Mouse (Mus musculus) heart, adult 11 months (tissue): Measurements from ENCODE around the gene Zfp664.
A peak's percentile ranks its signal among the peaks of the same experiment; 100 is the strongest.

Experiments used
- DNase-seq: peaks from one replicate; pipeline ENCODE4 v3.0.0; 2022

Zfp664 gene

DNA sequence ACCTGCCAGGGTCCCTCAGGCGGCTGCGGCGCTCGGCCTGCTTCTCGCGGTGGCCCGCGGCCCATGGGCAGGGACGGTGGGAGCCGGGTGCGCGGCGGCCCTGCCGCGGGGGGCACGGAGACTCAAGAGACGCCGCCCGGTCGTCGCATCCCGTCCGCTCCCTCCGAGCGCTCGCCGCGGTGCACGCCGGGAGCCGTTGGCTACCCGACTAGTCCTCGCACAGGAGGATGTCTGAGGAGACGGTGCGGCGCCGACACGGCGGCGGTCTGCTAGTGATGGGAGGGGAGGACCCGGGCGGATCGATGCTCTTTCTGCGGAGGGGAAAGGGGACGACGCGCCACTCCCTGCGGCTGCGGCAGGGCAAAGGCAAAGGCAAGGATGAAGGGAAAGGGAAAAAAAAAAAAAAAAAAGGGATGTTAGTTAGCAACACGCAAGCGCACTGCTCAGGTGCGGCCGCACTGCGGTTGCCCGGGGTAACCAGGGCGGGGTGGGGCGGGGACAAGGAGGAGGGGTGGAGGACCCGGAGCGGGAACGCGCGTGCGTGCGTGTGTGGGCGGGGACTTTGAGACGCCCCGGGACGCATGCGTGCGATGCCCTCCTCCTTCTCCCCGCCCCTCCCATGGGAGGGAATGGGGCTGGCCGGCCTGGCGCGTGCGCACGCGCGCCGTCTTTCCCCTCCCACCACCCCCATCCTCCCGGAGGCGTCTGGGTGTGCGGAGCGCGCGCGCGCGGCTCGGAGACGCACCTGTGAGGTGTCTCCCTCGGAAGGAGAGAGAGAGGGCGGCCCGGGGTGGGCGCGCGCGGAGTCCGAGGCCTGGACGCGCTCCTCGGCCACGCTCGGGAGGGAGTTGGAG is at the start of gene Zfp664, which contains the start of gene Ccdc92:
Gene Zfp664, plus strand, starts transcription at position 679 of the 854 bp plus-strand sequence.
Gene Ccdc92, minus strand, starts transcription at position 412 of the 854 bp plus-strand sequence.
- DNase-seq, result peak; percentile 100

GRCm38 (mm10) chr5:124814797-124815196 is 47.7 kb upstream of the Zfp664 start:
- no peak for DNase-seq

- no peak for DNase-seq
These were observed 45.4 kb upstream of the Zfp664 start for GRCm38 (mm10) chr5:124817050-124817449.

DNA sequence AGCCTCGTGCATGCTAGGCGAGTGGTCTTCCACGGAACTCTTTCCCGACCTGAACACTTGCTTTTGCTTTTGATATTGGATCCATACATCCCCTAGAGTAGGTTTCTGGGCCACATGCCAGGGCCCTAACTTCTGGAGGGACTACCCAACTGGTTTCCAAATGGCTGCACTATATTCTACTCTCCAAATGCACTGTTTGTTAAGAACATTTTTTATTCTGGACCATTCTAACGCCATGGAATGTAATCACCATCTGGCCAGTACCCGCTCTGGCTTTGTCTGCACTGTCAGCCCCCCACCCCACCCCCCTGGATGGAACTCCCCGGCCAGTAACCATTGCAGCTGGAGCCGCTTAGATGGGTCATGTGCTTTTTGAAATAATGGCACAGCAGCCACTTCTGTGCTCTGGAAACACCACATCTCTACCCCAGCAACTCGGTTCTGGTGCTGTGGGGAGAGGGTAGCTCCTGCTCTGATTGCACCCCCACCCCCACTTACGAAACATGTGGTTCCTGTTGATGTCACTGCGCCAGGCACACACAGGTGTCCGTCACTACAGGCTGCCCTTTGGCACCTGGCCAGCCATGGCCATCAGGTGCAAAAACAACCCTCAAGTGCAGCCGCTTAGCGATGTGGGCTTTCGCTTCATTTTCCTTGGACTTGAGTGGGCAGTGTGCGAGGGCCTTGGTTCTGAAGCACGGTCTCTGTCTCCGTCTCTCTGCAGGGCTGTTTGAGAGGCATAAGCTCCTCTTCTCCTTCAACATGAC is 40.2 kb upstream of the Zfp664 start:
- no peak for DNase-seq

DNA sequence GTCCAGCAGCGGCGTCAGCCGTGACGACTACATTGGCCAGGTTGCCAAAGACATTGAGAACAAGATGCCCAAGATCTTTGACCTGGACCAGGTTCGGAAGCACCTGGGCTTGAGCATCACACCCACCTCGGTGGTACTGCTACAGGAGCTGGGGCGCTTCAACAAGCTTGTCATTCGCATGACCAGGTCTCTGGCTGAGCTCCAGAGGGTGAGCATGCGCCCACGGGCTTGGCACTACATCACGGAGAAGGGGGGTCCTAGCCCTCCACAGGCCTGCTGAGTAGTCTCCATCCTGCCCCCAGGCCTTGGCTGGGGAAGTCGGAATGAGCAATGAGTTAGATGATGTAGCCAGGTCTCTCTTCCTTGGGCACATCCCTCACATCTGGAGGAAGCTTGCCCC is 32.2 kb upstream of the Zfp664 start:
- no peak for DNase-seq

GRCm38 (mm10) chr5:124835218-124835617 is 27.3 kb upstream of the Zfp664 start:
- peak; percentile 79 for DNase-seq

GRCm38 (mm10) chr5:124836075-124836474 is 26.4 kb upstream of the Zfp664 start:
- DNase-seq, result no peak

- no peak for DNase-seq
These were observed 25.9 kb upstream of the Zfp664 start for GRCm38 (mm10) chr5:124836621-124837020.

DNA sequence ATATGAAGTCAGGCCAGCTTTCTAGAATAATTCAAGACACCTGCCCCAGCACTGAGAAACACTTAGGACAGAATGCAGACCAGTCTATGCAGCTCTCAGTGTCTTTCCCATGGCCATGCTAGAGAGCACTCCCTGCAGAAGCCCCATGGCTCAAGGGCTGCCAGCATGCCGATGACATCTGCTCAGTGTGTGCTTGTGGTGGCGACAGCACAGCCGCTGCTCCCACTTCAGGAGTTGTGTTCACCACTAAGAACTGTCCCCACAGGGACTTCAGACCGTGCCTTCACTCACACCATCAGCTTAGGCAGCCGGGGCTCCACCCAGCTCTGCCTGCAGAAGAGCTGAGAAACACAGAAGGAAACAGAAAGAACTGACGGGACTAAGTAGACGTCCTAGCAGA is 22.3 kb upstream of the Zfp664 start:
- no peak for DNase-seq

DNA sequence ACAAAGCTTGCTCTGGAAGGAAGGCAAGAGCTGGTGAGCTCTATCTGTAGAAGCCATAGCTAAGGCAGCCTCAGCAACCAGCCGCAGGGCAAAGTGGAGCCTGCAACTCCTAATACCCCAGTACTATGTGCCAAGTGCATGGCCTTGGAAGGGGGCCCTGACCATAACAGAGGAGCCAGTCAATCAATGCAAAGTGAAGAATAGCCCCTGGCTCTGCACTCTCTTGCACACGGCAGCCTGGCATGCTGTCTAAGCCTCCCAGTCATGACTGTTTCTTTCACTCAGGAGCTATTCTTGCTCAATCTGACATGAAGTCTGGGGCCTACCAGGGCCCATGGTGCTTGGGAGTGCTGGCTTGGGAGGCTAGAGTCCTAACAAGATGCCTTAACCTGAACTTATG is 21.8 kb upstream of the Zfp664 start:
- no peak for DNase-seq

- DNase-seq, result peak; percentile 91
These were observed 19.1 kb upstream of the Zfp664 start for GRCm38 (mm10) chr5:124843386-124843785.

DNA sequence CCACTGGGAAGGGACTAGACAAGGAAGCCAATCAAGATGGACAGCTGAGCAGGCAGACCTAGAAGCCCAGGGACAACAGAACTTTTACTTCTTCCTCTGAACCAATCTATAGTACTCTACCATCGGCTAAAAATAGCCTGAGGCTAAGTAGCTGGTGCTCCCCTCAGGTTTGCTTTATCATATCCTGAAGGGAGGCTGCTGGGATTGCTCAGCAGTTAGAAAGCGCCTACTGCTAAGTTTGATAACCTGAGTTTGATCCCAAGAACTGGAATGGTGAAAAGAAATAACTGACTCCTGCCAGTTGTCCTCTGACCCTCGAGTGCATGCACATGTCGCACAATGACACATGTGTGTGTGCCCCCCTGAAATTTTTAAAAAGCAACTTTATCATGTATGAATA is 17.6 kb upstream of the Zfp664 start:
- DNase-seq, result peak; percentile 35

DNA sequence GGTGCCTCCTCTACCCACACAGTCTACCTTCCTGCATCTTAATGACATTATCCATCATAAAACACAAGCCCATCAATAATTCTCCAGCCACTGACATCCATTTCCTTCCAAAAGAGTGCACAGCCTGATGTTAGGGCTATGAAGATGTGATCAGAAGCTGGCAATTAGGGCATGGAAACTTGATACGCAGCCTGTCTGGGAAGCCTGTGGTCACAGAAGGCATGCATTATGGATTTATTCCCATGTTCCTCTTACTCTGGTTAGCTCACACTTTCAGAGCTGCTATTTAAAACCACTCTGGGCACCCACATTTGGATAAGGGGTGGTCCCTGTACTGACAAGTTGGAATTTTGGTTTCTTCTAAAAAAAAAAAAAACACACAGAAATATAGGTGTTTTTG is 15.5 kb upstream of the Zfp664 start:
- DNase-seq, result no peak

GRCm38 (mm10) chr5:124848994-124849393 is 13.5 kb upstream of the Zfp664 start:
- no peak for DNase-seq

- DNase-seq, result peak; percentile 81
These were observed 10.9 kb upstream of the Zfp664 start for GRCm38 (mm10) chr5:124851572-124851971.

DNA sequence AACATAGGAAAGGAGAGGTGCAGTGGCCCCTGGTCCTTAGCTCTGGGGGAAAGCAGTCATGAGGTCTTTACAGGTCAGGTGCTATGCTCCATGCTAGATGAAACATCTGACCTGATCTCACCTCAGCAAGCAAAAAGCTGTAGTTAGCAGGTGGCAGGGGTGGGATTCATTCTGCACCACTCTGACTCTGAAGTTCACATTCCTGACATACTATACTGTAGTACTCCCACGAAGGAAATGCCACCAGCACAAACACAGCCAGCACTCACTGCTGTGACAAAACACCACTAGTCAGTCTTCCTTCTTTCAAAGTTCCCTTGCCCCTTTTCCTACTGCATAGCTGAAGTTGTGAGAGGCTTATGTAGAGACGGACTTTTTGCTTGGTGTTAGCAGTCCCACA is 10.2 kb upstream of the Zfp664 start:
- peak; percentile 60 for DNase-seq

DNA sequence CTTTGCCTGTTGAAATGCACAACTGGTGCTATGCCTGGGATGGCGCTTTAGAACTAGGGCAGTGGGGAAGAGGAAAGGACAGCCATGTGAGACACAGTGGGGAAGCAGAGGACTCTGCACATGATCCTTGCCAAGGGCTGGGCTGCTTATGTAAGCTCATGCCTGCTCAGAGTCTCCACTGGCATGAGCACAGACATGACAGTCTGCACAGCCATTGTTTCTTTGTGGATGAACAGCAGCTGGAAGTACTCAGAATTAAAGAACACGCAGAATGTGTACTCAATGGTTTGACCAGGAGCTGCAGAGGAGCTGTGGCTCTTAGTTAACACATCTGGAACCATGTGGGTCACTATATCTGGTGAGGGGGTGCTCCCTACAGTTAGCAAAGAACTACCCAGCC is 9.4 kb upstream of the Zfp664 start:
- DNase-seq, result peak; percentile 90

- peak; percentile 21 for DNase-seq
These were observed 8.3 kb upstream of the Zfp664 start for GRCm38 (mm10) chr5:124854202-124854601.

GRCm38 (mm10) chr5:124860013-124860412 is 2.5 kb upstream of the Zfp664 start:
- peak; percentile 83 for DNase-seq

- peak; percentile 93 for DNase-seq
These were observed 1.0 kb upstream of the Zfp664 start for GRCm38 (mm10) chr5:124861463-124861862.

GRCm38 (mm10) chr5:124862871-124863741 is 615 bp downstream of the Zfp664 start:
- DNase-seq, result no peak

- peak; percentile 90 for DNase-seq
These were observed 6.5 kb downstream of the Zfp664 start for GRCm38 (mm10) chr5:124868981-124869380.

DNA sequence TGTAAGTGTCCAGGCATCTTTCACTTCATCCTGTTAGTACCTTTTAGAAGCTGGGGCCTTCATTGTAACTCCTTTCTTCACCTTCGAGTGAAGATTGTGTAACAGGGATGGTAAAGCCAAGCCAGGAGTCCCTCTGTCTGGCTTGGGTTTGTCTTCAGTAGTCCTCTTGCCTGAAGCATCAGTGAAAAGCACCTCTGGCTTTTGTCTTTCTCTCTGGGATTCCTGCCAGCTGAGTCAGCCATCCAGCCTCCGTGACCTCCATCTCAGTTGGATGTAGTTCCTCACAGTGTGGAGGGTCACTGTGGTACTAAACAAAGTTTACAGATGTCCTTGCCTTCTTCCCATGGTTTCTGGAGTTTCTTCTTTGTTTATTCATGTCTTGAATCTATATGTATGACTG is 9.5 kb downstream of the Zfp664 start:
- DNase-seq, result peak; percentile 92
